In the genomic region with DNA sequence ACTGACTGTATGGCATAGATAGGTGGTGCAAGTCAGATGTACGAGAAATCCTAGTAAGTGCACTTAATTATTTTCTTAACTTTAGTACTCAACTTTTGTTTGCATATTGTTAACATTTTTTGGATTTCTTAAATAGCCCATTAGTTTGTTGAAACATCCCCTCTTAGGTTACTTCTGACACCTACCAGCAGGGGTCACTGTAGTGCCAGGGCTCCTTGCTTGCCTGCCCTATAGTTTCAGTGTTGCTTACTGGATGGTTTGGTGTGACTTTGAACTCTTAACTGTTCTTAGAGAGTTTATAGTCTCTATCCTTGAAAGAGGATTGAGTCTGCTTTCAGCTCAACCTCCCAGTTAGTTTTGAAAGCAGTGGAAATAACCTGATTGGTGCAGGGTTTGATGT, we compare ENCODE assay signal across 9 mouse cellular contexts. TPM values are rescaled to one million over a fixed set of nuclear protein-coding genes. Genes with fewer than 3 reads are reported as not detected.
DNase-seq lines count a peak whose midpoint lies in the region; ATAC-seq and TF ChIP-seq lines count a peak whose summit lies in the region.
"Had no signal": no experiment of that assay in that cellular context is flagged by ENCODE, and none has a peak within 500 bp of the region (broad histone marks: within the 10 kb centered on the region; RNA-seq: fewer than 3 reads in every experiment).

No protein-coding gene starts in this region.

- no peak overlapping the region for H3K4me2 ChIP-seq in forebrain, embryonic 13.5 days
- H3K4me2 ChIP-seq: limb, embryonic 12.5 days had no signal

- H3K27me3 ChIP-seq in forebrain, embryonic 10.5 days (ENCODE audit: poor library complexity, severe bottlenecking), result no peaks in the 10 kb centered on the region
- no peaks in the 10 kb centered on the region for H3K27me3 ChIP-seq in forebrain, embryonic 13.5 days
- H3K27me3 ChIP-seq: limb, embryonic 12.5 days had no signal

- TF ChIP-seq POLR2A in lung, adult 2 months (IDR thresholded peaks at IDR 0.05; ENCODE audit: borderline replicate concordance, extremely low read depth, low read depth, low read length), result no peak

- H3K9me3 ChIP-seq in forebrain, embryonic 10.5 days, result no peaks in the 10 kb centered on the region
- H3K9me3 ChIP-seq in forebrain, embryonic 13.5 days (replicated peaks), result no peaks in the 10 kb centered on the region
- H3K9me3 ChIP-seq: limb, embryonic 12.5 days had no signal

- H3K9ac ChIP-seq in forebrain, embryonic 13.5 days, result no peak overlapping the region
- H3K9ac ChIP-seq: limb, embryonic 12.5 days had no signal

- peak; percentile 91 for TF ChIP-seq CTCF in lung, adult 2 months (IDR thresholded peaks at IDR 0.05; ENCODE audit: insufficient read depth, low read length)

- H3K4me3 ChIP-seq in forebrain, embryonic 10.5 days, result no peak overlapping the region
- H3K4me3 ChIP-seq in forebrain, embryonic 13.5 days, result no peak overlapping the region
- H3K4me3 ChIP-seq in lung, adult 2 months (replicated peaks; ENCODE audit: extremely low read depth, low read depth, low read length), result no peak overlapping the region
- H3K4me3 ChIP-seq: limb, embryonic 12.5 days had no signal

- no peak overlapping the region for H3K27ac ChIP-seq in forebrain, embryonic 10.5 days
- no peak overlapping the region for H3K27ac ChIP-seq in forebrain, embryonic 13.5 days
- H3K27ac ChIP-seq: limb, embryonic 12.5 days had no signal

- peak; percentile 43 for DNase-seq in forebrain, embryonic 10.5 days (ENCODE audit: extremely low spot score, low spot score)
- peak; percentile 80 to 83 for DNase-seq in B cell, adult 2 months
- peak; percentile 70 for DNase-seq in adrenal gland, postnatal 25 days
- peak; percentile 61 for DNase-seq in embryo, embryonic 11.5 days (ENCODE audit: low read depth, low spot score)
- DNase-seq in kidney, postnatal 10 days, result peak; percentile 82
- DNase-seq in lung, adult 2 months, result peak; percentile 42
- peak; percentile 47 for DNase-seq in right cerebral cortex, postnatal 4 days

- ATAC-seq in forebrain, embryonic 13.5 days, result no peak

- WGBS in forebrain, embryonic 10.5 days, result 51% methylated on average over 1 of the region's 1 CpGs
- 68% methylated on average over 1 of the region's 1 CpGs for WGBS in forebrain, embryonic 13.5 days
- WGBS in lung, adult 2 months, result 27% methylated on average over 1 of the region's 1 CpGs

- no peaks in the 10 kb centered on the region for H3K4me1 ChIP-seq in forebrain, embryonic 10.5 days
- H3K4me1 ChIP-seq in forebrain, embryonic 13.5 days, result no peaks in the 10 kb centered on the region
- H3K4me1 ChIP-seq in lung, adult 2 months (ENCODE audit: control insufficient read depth, insufficient read depth, low read length), result no peaks in the 10 kb centered on the region

- peaks cover 11% of the 10 kb centered on the region for H3K36me3 ChIP-seq in forebrain, embryonic 10.5 days (replicated peaks)
- H3K36me3 ChIP-seq in forebrain, embryonic 13.5 days (ENCODE audit: poor library complexity, severe bottlenecking), result peaks cover 7% of the 10 kb centered on the region

RNA-seq across cellular contexts. Expression of a gene that starts 51.6 kb away (rescaled TPM):
- 41.4 and 43.4 TPM in 2 replicates for polyA plus RNA-seq in forebrain, embryonic 10.5 days (2016; fragmentation: Nextera tagmentation; extraction: Ambion mirVana)
- polyA plus RNA-seq in forebrain, embryonic 13.5 days (2015; fragmentation: Nextera tagmentation; extraction: Ambion mirVana), result 25.6 and 26.0 TPM in 2 replicates
- total RNA-seq in adrenal gland, postnatal 25 days (2021), result 39.8 and 46.6 TPM in 2 replicates
- 5.7 and 10.3 TPM in 2 replicates for polyA plus RNA-seq in lung, adult 2 months (2012; rRNA removed)

RNA-seq across cellular contexts. Expression of a gene that starts 54.8 kb away (rescaled TPM):
- polyA plus RNA-seq in forebrain, embryonic 10.5 days (2016; fragmentation: Nextera tagmentation; extraction: Ambion mirVana), result 5.1 and 5.6 TPM in 2 replicates
- 11.3 and 14.1 TPM in 2 replicates for polyA plus RNA-seq in forebrain, embryonic 13.5 days (2015; fragmentation: Nextera tagmentation; extraction: Ambion mirVana)
- 19.1 and 26.4 TPM in 2 replicates for total RNA-seq in adrenal gland, postnatal 25 days (2021)
- 15.7 and 17.5 TPM in 2 replicates for polyA plus RNA-seq in lung, adult 2 months (2012; rRNA removed)
